Mouse (Mus musculus): ENCODE measurements at regions not wholly inside any gene's neighbourhood (a gene's known extent, or its start where the extent isn't known, plus 50 kb on each side); places are given as distances from the start of the nearest gene placed in this dataset.

- WGBS: 71% methylated on average over 3 of the region's 3 CpGs
- H3K4me2 ChIP-seq (ENCODE audit: low read depth, low read length): no peak overlapping the region
- H3K27ac ChIP-seq (replicated peaks; ENCODE audit: low read depth, low read length): no peak overlapping the region
- no peak overlapping the region for H3K9ac ChIP-seq (ENCODE audit: low read depth, low read length)
- H3K9me3 ChIP-seq (ENCODE audit: control insufficient read depth, low read length): no peaks in the 10 kb centered on the region
- no peaks in the 10 kb centered on the region for H3K36me3 ChIP-seq (ENCODE audit: control insufficient read depth, insufficient read depth, low read length)
- no peak for DNase-seq (ENCODE audit: low spot score)
- H3K4me1 ChIP-seq (ENCODE audit: control insufficient read depth, insufficient read depth, low read length): no peaks in the 10 kb centered on the region
- no peaks in the 10 kb centered on the region for H3K27me3 ChIP-seq (replicated peaks; ENCODE audit: control insufficient read depth, insufficient read depth, low read length)
- no peak overlapping the region for H3K4me3 ChIP-seq (ENCODE audit: low read depth, low read length)
- ATAC-seq (ENCODE audit: low read depth): no peak
Measured at GRCm38 (mm10) chr15:52191176-52191575, 1693.5 kb upstream of the Gm7489 start.

- Histone ChIP-seq H3K27me3 (replicated peaks; ENCODE audit: control insufficient read depth, insufficient read depth, low read length) (no peaks in the 10 kb centered on the region), H3K4me2 (ENCODE audit: low read depth, low read length) (no peak overlapping the region), H3K27ac (replicated peaks; ENCODE audit: low read depth, low read length) (no peak overlapping the region), H3K4me3 (ENCODE audit: low read depth, low read length) (no peak overlapping the region), H3K4me1 (ENCODE audit: control insufficient read depth, insufficient read depth, low read length) (no peaks in the 10 kb centered on the region), H3K9ac (ENCODE audit: low read depth, low read length) (no peak overlapping the region), H3K9me3 (ENCODE audit: control insufficient read depth, low read length) (0 out of 2 replicates have a peak, but pooled peaks cover 6% of the 10 kb centered on the region), H3K36me3 (ENCODE audit: control insufficient read depth, insufficient read depth, low read length) (no peaks in the 10 kb centered on the region)
- no peak for ATAC-seq (ENCODE audit: low read depth)
- 56% methylated on average over 3 of the region's 3 CpGs for WGBS
- peak; percentile 70 for DNase-seq (ENCODE audit: low spot score)
Measured at GRCm38 (mm10) chr15:52207271-52207670, 1677.4 kb upstream of the Gm7489 start.

- Histone ChIP-seq H3K36me3 (ENCODE audit: control insufficient read depth, insufficient read depth, low read length) (no peaks in the 10 kb centered on the region), H3K9ac (ENCODE audit: low read depth, low read length) (no peak overlapping the region), H3K4me2 (ENCODE audit: low read depth, low read length) (no peak overlapping the region), H3K27ac (replicated peaks; ENCODE audit: low read depth, low read length) (no peak overlapping the region), H3K4me3 (ENCODE audit: low read depth, low read length) (no peak overlapping the region), H3K9me3 (ENCODE audit: control insufficient read depth, low read length) (no peaks in the 10 kb centered on the region), H3K4me1 (ENCODE audit: control insufficient read depth, insufficient read depth, low read length) (no peaks in the 10 kb centered on the region), H3K27me3 (replicated peaks; ENCODE audit: control insufficient read depth, insufficient read depth, low read length) (no peaks in the 10 kb centered on the region)
- WGBS: 83% methylated on average over 5 of the region's 5 CpGs
- DNase-seq (ENCODE audit: low spot score) (no peak), ATAC-seq (ENCODE audit: low read depth) (no peak)
Measured at GRCm38 (mm10) chr15:52232442-52232841, 1652.3 kb upstream of the Gm7489 start.

GRCm38 (mm10) chr15:52236220-52236619, 1648.5 kb upstream of the Gm7489 start:
- DNase-seq (ENCODE audit: low spot score) (peak; percentile 4), ATAC-seq (ENCODE audit: low read depth) (no peak)
- no peaks in the 10 kb centered on the region for H3K4me1 ChIP-seq (ENCODE audit: control insufficient read depth, insufficient read depth, low read length)
- WGBS: 54% methylated on average over 8 of the region's 8 CpGs
- H3K36me3 ChIP-seq (ENCODE audit: control insufficient read depth, insufficient read depth, low read length): no peaks in the 10 kb centered on the region
- no peaks in the 10 kb centered on the region for H3K9me3 ChIP-seq (ENCODE audit: control insufficient read depth, low read length)
- no peak overlapping the region for H3K9ac ChIP-seq (ENCODE audit: low read depth, low read length)
- no peak overlapping the region for H3K4me3 ChIP-seq (ENCODE audit: low read depth, low read length)
- H3K4me2 ChIP-seq (ENCODE audit: low read depth, low read length): no peak overlapping the region
- H3K27me3 ChIP-seq (replicated peaks; ENCODE audit: control insufficient read depth, insufficient read depth, low read length): no peaks in the 10 kb centered on the region
- no peak overlapping the region for H3K27ac ChIP-seq (replicated peaks; ENCODE audit: low read depth, low read length)

- ATAC-seq (ENCODE audit: low read depth) (no peak), DNase-seq (ENCODE audit: low spot score) (no peak)
- no peak overlapping the region for H3K4me2 ChIP-seq (ENCODE audit: low read depth, low read length)
- H3K27ac ChIP-seq (replicated peaks; ENCODE audit: low read depth, low read length): no peak overlapping the region
- no peak overlapping the region for H3K4me3 ChIP-seq (ENCODE audit: low read depth, low read length)
- no peaks in the 10 kb centered on the region for H3K4me1 ChIP-seq (ENCODE audit: control insufficient read depth, insufficient read depth, low read length)
- H3K9ac ChIP-seq (ENCODE audit: low read depth, low read length): no peak overlapping the region
- no peaks in the 10 kb centered on the region for H3K9me3 ChIP-seq (ENCODE audit: control insufficient read depth, low read length)
- H3K27me3 ChIP-seq (replicated peaks; ENCODE audit: control insufficient read depth, insufficient read depth, low read length): no peaks in the 10 kb centered on the region
- 92% methylated on average over 1 of the region's 1 CpGs for WGBS
- no peaks in the 10 kb centered on the region for H3K36me3 ChIP-seq (ENCODE audit: control insufficient read depth, insufficient read depth, low read length)
Measured at GRCm38 (mm10) chr15:52242890-52243289, 1641.8 kb upstream of the Gm7489 start.

All from embryonic facial prominence, embryonic 14.5 days (tissue).